Mouse (Mus musculus) lung, adult 18-20 months (tissue): ENCODE data around the gene Cd109.

ENCODE experiments used
- DNase-seq, 2 experiments: peaks; one replicate each; pipeline ENCODE4 v3.0.0; 2022; ENCODE audit warnings: mixed read lengths in 2 of 2

The Cd109 gene

GRCm38 (mm10) chr9:78646008-78646777 is 30.8 kb downstream of the Cd109 start:
- DNase-seq, result peak in 1 of 2 experiments; percentile 12

- no peak for DNase-seq
Measured at GRCm38 (mm10) chr9:78648641-78649040, 33.3 kb downstream of the Cd109 start.

GRCm38 (mm10) chr9:78649398-78649797 is 34.1 kb downstream of the Cd109 start:
- no peak for DNase-seq

GRCm38 (mm10) chr9:78657564-78657963 is 42.2 kb downstream of the Cd109 start:
- DNase-seq, result no peak

- no peak for DNase-seq
Measured at GRCm38 (mm10) chr9:78671446-78671985, 56.2 kb downstream of the Cd109 start.

GRCm38 (mm10) chr9:78700691-78701090 is 85.3 kb downstream of the Cd109 start:
- peak; percentile 41 to 43 for DNase-seq

GRCm38 (mm10) chr9:78702509-78703239 is 87.3 kb downstream of the Cd109 start:
- DNase-seq, result no peak

GRCm38 (mm10) chr9:78720888-78721798 is 105.8 kb downstream of the Cd109 start:
- no peak for DNase-seq

- DNase-seq, result no peak
Measured at GRCm38 (mm10) chr9:78731931-78732330, 116.6 kb downstream of the Cd109 start.

- DNase-seq, result peak in 1 of 2 experiments; percentile 21
Measured at GRCm38 (mm10) chr9:78735519-78735918, 120.2 kb downstream of the Cd109 start.

GRCm38 (mm10) chr9:78742012-78742411 is 126.7 kb downstream of the Cd109 start:
- no peak for DNase-seq

- DNase-seq, result peak in 1 of 2 experiments; percentile 11
Measured at GRCm38 (mm10) chr9:78750246-78750645, 134.9 kb downstream of the Cd109 start.
